Mouse (Mus musculus) limb, embryonic 12.5 days (tissue): Measurements from ENCODE around the gene Gm6217. TPM values are rescaled to one million over a fixed set of nuclear protein-coding genes. Genes with fewer than 3 reads are reported as not detected.
"Not testable (repeated sequence)": the region's sequence is repeated elsewhere in the genome, so short reads cannot be mapped to it uniquely, and the experiment has no call there.

ENCODE experiments used
- ATAC-seq: fragments of 200-750 bp; cut with Nextera tagmentation; 2 replicates; pipeline ENCODE4 v1.8.0; 2017; ENCODE audit warnings: low read depth, moderate TSS enrichment; ENCODE audit not compliant: insufficient number of reproducible peaks, insufficient read depth, low FRiP score, low TSS enrichment
- H3K27ac ChIP-seq: fragments of 300-500 bp; sonication (generic); 2 replicates; pipeline ENCODE4 v1.5.1; 2016; ENCODE audit warnings: mild to moderate bottlenecking, moderate library complexity
- H3K27me3 ChIP-seq: fragments of 300-500 bp; sonication (generic); 2 replicates; pipeline ENCODE4 v1.6.1; 2016; ENCODE audit warnings: mild to moderate bottlenecking, moderate library complexity
- H3K36me3 ChIP-seq: fragments of 300-500 bp; sonication (generic); 2 replicates; pipeline ENCODE4 v1.6.1; 2016; ENCODE audit warnings: mild to moderate bottlenecking, moderate library complexity
- H3K4me1 ChIP-seq: fragments of 300-500 bp; sonication (generic); replicated peaks from 2 replicates; pipeline ENCODE4 v1.6.1; 2016
- H3K4me2 ChIP-seq: fragments of 300-500 bp; sonication (generic); 2 replicates; pipeline ENCODE4 v1.6.1; 2016; ENCODE audit warnings: mild to moderate bottlenecking, moderate library complexity
- H3K4me3 ChIP-seq: fragments of 300-500 bp; sonication (generic); replicated peaks from 2 replicates; pipeline ENCODE4 v1.5.1; 2016; ENCODE audit warnings: mild to moderate bottlenecking
- H3K9ac ChIP-seq: fragments of 300-500 bp; sonication (generic); replicated peaks from 2 replicates; pipeline ENCODE4 v1.6.1; 2016; ENCODE audit warnings: mild to moderate bottlenecking, moderate library complexity
- H3K9me3 ChIP-seq: fragments of 300-500 bp; sonication (generic); 2 replicates; pipeline ENCODE4 v1.6.1; 2016; ENCODE audit warnings: mild to moderate bottlenecking, moderate library complexity
- WGBS: fragments of 180-500 bp; shearing (Covaris S2); methylation state at CpG from one replicate; pipeline ENCODE4 v1.1.7; 2016; 5-methylcytosine and 5-hydroxymethylcytosine counted together
- polyA plus RNA-seq: library from polyadenylated mRNA; unstranded; fragments of >200 nt; fragmentation: Nextera tagmentation; extraction: Ambion mirVana; gene quantifications from 2 replicates; pipeline ENCODE4 v1.2.1, GENCODE M21; 2016

Gm6217 gene
- not detected in 2 replicates for polyA plus RNA-seq

GRCm38 (mm10) chr1:82931326-82931725 is at the start of gene Gm6217:
TSS of gene Gm6217 (minus strand) at chr1:82931399.
- H3K36me3 ChIP-seq, H3K9ac ChIP-seq, H3K27me3 ChIP-seq, H3K27ac ChIP-seq, H3K4me1 ChIP-seq, H3K4me2 ChIP-seq, H3K4me3 ChIP-seq, ATAC-seq, H3K9me3 ChIP-seq: not testable (repeated sequence)
- no CpG with 5 or more reads among the region's 6 CpGs for WGBS

- no peak overlapping the region for H3K4me2 ChIP-seq
- H3K27me3 ChIP-seq, result no peaks in the 10 kb centered on the region
- H3K9ac ChIP-seq, result no peak overlapping the region
- no peaks in the 10 kb centered on the region for H3K9me3 ChIP-seq
- no peak for ATAC-seq
- H3K36me3 ChIP-seq, result no peaks in the 10 kb centered on the region
- no peak overlapping the region for H3K4me3 ChIP-seq
- no peak overlapping the region for H3K27ac ChIP-seq
- H3K4me1 ChIP-seq, result no peaks in the 10 kb centered on the region
Observed at GRCm38 (mm10) chr1:82977840-82978239, 46.6 kb upstream of the Gm6217 start.

- WGBS, result 81% methylated on average over 5 of the region's 5 CpGs
- Histone ChIP-seq H3K4me3 (no peak overlapping the region), H3K27ac (no peak overlapping the region), H3K9ac (no peak overlapping the region), H3K27me3 (no peaks in the 10 kb centered on the region), H3K4me2 (no peak overlapping the region), H3K36me3 (no peaks in the 10 kb centered on the region), H3K9me3 (no peaks in the 10 kb centered on the region), H3K4me1 (no peaks in the 10 kb centered on the region)
- no peak for ATAC-seq
Observed at GRCm38 (mm10) chr1:82975750-82976149, 44.6 kb upstream of the Gm6217 start.

- Histone ChIP-seq H3K4me1 (no peaks in the 10 kb centered on the region), H3K27ac (no peak overlapping the region), H3K9ac (no peak overlapping the region), H3K4me3 (no peak overlapping the region), H3K27me3 (no peaks in the 10 kb centered on the region), H3K9me3 (no peaks in the 10 kb centered on the region), H3K36me3 (no peaks in the 10 kb centered on the region), H3K4me2 (no peak overlapping the region)
- 94% methylated on average over 9 of the region's 9 CpGs for WGBS
- no peak for ATAC-seq
Observed at GRCm38 (mm10) chr1:82974342-82974741, 43.1 kb upstream of the Gm6217 start.

- no peak overlapping the region for H3K9ac ChIP-seq
- no peak overlapping the region for H3K4me2 ChIP-seq
- no peaks in the 10 kb centered on the region for H3K4me1 ChIP-seq
- H3K27ac ChIP-seq, result no peak overlapping the region
- H3K27me3 ChIP-seq, result no peaks in the 10 kb centered on the region
- H3K4me3 ChIP-seq, result no peak overlapping the region
- no peaks in the 10 kb centered on the region for H3K36me3 ChIP-seq
- no peaks in the 10 kb centered on the region for H3K9me3 ChIP-seq
- ATAC-seq, result no peak
- WGBS, result 69% methylated on average over 6 of the region's 6 CpGs
Observed at GRCm38 (mm10) chr1:82973901-82974300, 42.7 kb upstream of the Gm6217 start.

GRCm38 (mm10) chr1:82973244-82973643 is 42.0 kb upstream of the Gm6217 start:
- Histone ChIP-seq H3K4me2 (no peak overlapping the region), H3K27ac (no peak overlapping the region), H3K4me1 (no peaks in the 10 kb centered on the region), H3K9ac (no peak overlapping the region), H3K9me3 (no peaks in the 10 kb centered on the region), H3K36me3 (no peaks in the 10 kb centered on the region), H3K27me3 (no peaks in the 10 kb centered on the region), H3K4me3 (no peak overlapping the region)
- ATAC-seq, result no peak
- 79% methylated on average over 1 of the region's 1 CpGs for WGBS

- Histone ChIP-seq H3K27me3 (no peaks in the 10 kb centered on the region), H3K9me3 (no peaks in the 10 kb centered on the region), H3K9ac (no peak overlapping the region), H3K4me2 (no peak overlapping the region), H3K36me3 (no peaks in the 10 kb centered on the region), H3K27ac (no peak overlapping the region), H3K4me3 (no peak overlapping the region), H3K4me1 (no peaks in the 10 kb centered on the region)
- ATAC-seq, result no peak
- 65% methylated on average over 4 of the region's 4 CpGs for WGBS
Observed at GRCm38 (mm10) chr1:82972046-82972445, 40.8 kb upstream of the Gm6217 start.

- 70% methylated on average over 3 of the region's 3 CpGs for WGBS
- H3K27me3 ChIP-seq, result no peaks in the 10 kb centered on the region
- H3K4me2 ChIP-seq, result no peak overlapping the region
- H3K9me3 ChIP-seq, result no peaks in the 10 kb centered on the region
- H3K4me1 ChIP-seq, result no peaks in the 10 kb centered on the region
- no peak overlapping the region for H3K9ac ChIP-seq
- no peak overlapping the region for H3K27ac ChIP-seq
- H3K4me3 ChIP-seq, result no peak overlapping the region
- no peak for ATAC-seq
- H3K36me3 ChIP-seq, result no peaks in the 10 kb centered on the region
Observed at GRCm38 (mm10) chr1:82966413-82966812, 35.2 kb upstream of the Gm6217 start.

GRCm38 (mm10) chr1:82959870-82960385 is 28.7 kb upstream of the Gm6217 start, which contains the start of gene Gm47955:
TSS of gene Gm47955 (plus strand) at chr1:82960286.
- H3K4me2 ChIP-seq, result no peak within 1 kb of the TSS
- 0 out of 2 replicates have a peak, but pooled peaks cover 2% of the 10 kb centered on the region for H3K9me3 ChIP-seq
- 90% methylated on average over 11 of the region's 11 CpGs for WGBS
- no peak within 1 kb of the TSS for H3K27ac ChIP-seq
- no peaks in the 10 kb centered on the region for H3K36me3 ChIP-seq
- no peak within 1 kb of the TSS for H3K4me3 ChIP-seq
- no peaks in the 10 kb centered on the region for H3K27me3 ChIP-seq
- no peak; the same call in 1 of the 2 replicates for ATAC-seq
- no peak within 1 kb of the TSS for H3K9ac ChIP-seq
- no peaks in the 10 kb centered on the region for H3K4me1 ChIP-seq

GRCm38 (mm10) chr1:82955913-82956312 is 24.7 kb upstream of the Gm6217 start, which contains the start of gene Gm7544:
TSS of gene Gm7544 (minus strand) at chr1:82956013.
- H3K4me3 ChIP-seq, H3K36me3 ChIP-seq, H3K9ac ChIP-seq, H3K27me3 ChIP-seq, H3K4me1 ChIP-seq, H3K27ac ChIP-seq, H3K4me2 ChIP-seq, H3K9me3 ChIP-seq, ATAC-seq: not testable (repeated sequence)

- Histone ChIP-seq H3K9me3 (no peaks in the 10 kb centered on the region), H3K4me3 (no peak overlapping the region), H3K4me1 (no peaks in the 10 kb centered on the region), H3K36me3 (no peaks in the 10 kb centered on the region), H3K9ac (no peak overlapping the region), H3K27me3 (no peaks in the 10 kb centered on the region), H3K27ac (no peak overlapping the region), H3K4me2 (no peak overlapping the region)
- ATAC-seq, result no peak
- 88% methylated on average over 2 of the region's 2 CpGs for WGBS
Observed at GRCm38 (mm10) chr1:82948601-82949000, 17.4 kb upstream of the Gm6217 start.

- not testable (repeated sequence) for H3K4me2 ChIP-seq, H3K4me3 ChIP-seq, H3K9ac ChIP-seq, H3K27ac ChIP-seq, H3K36me3 ChIP-seq, ATAC-seq, H3K9me3 ChIP-seq, H3K27me3 ChIP-seq, H3K4me1 ChIP-seq
- WGBS, result 100% methylated on average over 2 of the region's 2 CpGs
Observed at GRCm38 (mm10) chr1:82946029-82946428, 14.8 kb upstream of the Gm6217 start.
